Mouse (Mus musculus) G1E (cell line): ENCODE results near the gene Adra2a. TPM values are rescaled to one million over a fixed set of nuclear protein-coding genes. Genes with fewer than 3 reads are reported as not detected.

Source experiments
- ATAC-seq: 2 replicates; pipeline ENCODE4 v1.8.0; 2016; ENCODE audit warnings: mild to moderate bottlenecking; ENCODE audit not compliant: insufficient number of reproducible peaks, poor library complexity, low FRiP score, severe bottlenecking; ENCODE audit errors: extremely low read depth
- DNase-seq: peaks from one replicate; pipeline ENCODE4 v3.0.0; 2012; ENCODE audit warnings: low spot score
- H3K27me3 ChIP-seq: 2 replicates; pipeline ENCODE4 v1.6.1; 2012; ENCODE audit warnings: mild to moderate bottlenecking, low read length, inconsistent platforms; ENCODE audit not compliant: insufficient read depth
- H3K36me3 ChIP-seq: replicated peaks from 2 replicates; pipeline ENCODE3; 2012; ENCODE audit warnings: mild to moderate bottlenecking, inconsistent platforms
- H3K4me1 ChIP-seq: 2 replicates; pipeline ENCODE4 v1.6.1; 2012; ENCODE audit warnings: low read depth, low read length, inconsistent platforms, mixed read lengths; ENCODE audit not compliant: insufficient read depth
- H3K4me3 ChIP-seq: 2 replicates; pipeline ENCODE4 v1.5.1; 2012; ENCODE audit warnings: low read depth, mild to moderate bottlenecking, inconsistent platforms, low read length, moderate library complexity, mixed read lengths
- H3K9me3 ChIP-seq: replicated peaks from 2 replicates; pipeline ENCODE4 v1.6.1; 2012; ENCODE audit warnings: inconsistent platforms
- CTCF ChIP-seq: IDR thresholded peaks from 2 replicates; pipeline ENCODE4 v1.5.1; 2012; ENCODE audit warnings: low read depth, low read length, inconsistent platforms, mixed read lengths
- GATA1 ChIP-seq: IDR thresholded peaks from 2 replicates; pipeline ENCODE4 v1.6.1; 2012; ENCODE audit warnings: borderline replicate concordance, low read length, inconsistent platforms, mixed read lengths
- GATA2 ChIP-seq: IDR thresholded peaks from 2 replicates; pipeline ENCODE4 v1.6.1; 2012; ENCODE audit warnings: low read depth, low read length, inconsistent platforms, borderline replicate concordance
- POLR2AphosphoS5 ChIP-seq: IDR thresholded peaks from 2 replicates; pipeline ENCODE4 v1.6.1; 2012; ENCODE audit warnings: low read depth, low read length, inconsistent platforms; ENCODE audit not compliant: insufficient replicate concordance
- TAL1 ChIP-seq: conservative IDR thresholded peaks from 2 replicates; pipeline ENCODE4 v1.6.1; 2012; ENCODE audit warnings: low read depth, low read length, inconsistent platforms, mixed read lengths
- polyA plus RNA-seq: library from polyadenylated mRNA; stranded (reverse); fragments of >175 nt; gene quantifications from 2 replicates; pipeline ENCODE4 v1.2.3, GENCODE M21; 2012
- total RNA-seq, 2 experiments: library from RNA; stranded (forward) in 1 of 2; stranded (reverse) in 1 of 2; fragments of 200-1000 nt in 1 of 2; fragments of >200 nt in 1 of 2; fragmentation: Nextera tagmentation in 1 of 2; gene quantifications; 2 replicates each; pipeline ENCODE4 v1.2.3; 2014 to 2017

Gene Adra2a
- total and polyA plus RNA-seq, 3 experiments: 8.2 to 40.6 (median 13.2) TPM

GRCm38 (mm10) chr19:54047386-54048050 lies 3.6 kb downstream of the Adra2a start:
- ATAC-seq (no peak), DNase-seq (no peak)
- no peak for TF ChIP-seq GATA1
- no peak for TF ChIP-seq GATA2
- no peak for TF ChIP-seq TAL1
- TF ChIP-seq CTCF: no peak
- Histone ChIP-seq H3K36me3 (peaks cover 40% of the 10 kb centered on the region), H3K9me3 (peaks cover 31% of the 10 kb centered on the region), H3K27me3 (peaks cover 28% of the 10 kb centered on the region; the same call in 1 of the 2 replicates), H3K4me3 (peak overlapping the region; percentile 71), H3K4me1 (peaks cover 69% of the 10 kb centered on the region)

- DNase-seq (peak; percentile 43), ATAC-seq (peak; percentile 46; the same call in 1 of the 2 replicates)
- peaks cover 28% of the 10 kb centered on the region; the same call in 1 of the 2 replicates for H3K27me3 ChIP-seq
- H3K4me1 ChIP-seq: peaks cover 76% of the 10 kb centered on the region
- H3K36me3 ChIP-seq: peaks cover 37% of the 10 kb centered on the region
- no peak overlapping the region for H3K4me3 ChIP-seq
- H3K9me3 ChIP-seq: peaks cover 31% of the 10 kb centered on the region
- TF ChIP-seq GATA1: no peak
- no peak for TF ChIP-seq TAL1
- TF ChIP-seq CTCF: no peak
- no peak for TF ChIP-seq POLR2AphosphoS5
- no peak for TF ChIP-seq GATA2
Observed at GRCm38 (mm10) chr19:54048161-54048885, 4.4 kb downstream of the Adra2a start.

- Histone ChIP-seq H3K4me3 (no peak overlapping the region), H3K4me1 (peaks cover 62% of the 10 kb centered on the region), H3K27me3 (peaks cover 10% of the 10 kb centered on the region; the same call in 1 of the 2 replicates), H3K36me3 (peaks cover 15% of the 10 kb centered on the region), H3K9me3 (peaks cover 9% of the 10 kb centered on the region)
- ATAC-seq (no peak), DNase-seq (no peak)
- TF ChIP-seq POLR2AphosphoS5 (no peak), CTCF (no peak), GATA2 (no peak), TAL1 (no peak), GATA1 (no peak)
Observed at GRCm38 (mm10) chr19:54051651-54052050, 7.7 kb downstream of the Adra2a start.

- no peak for TF ChIP-seq GATA2
- ATAC-seq (no peak), DNase-seq (no peak)
- Histone ChIP-seq H3K4me1 (peaks cover 33% of the 10 kb centered on the region), H3K27me3 (peaks cover 3% of the 10 kb centered on the region), H3K9me3 (peaks cover 3% of the 10 kb centered on the region), H3K36me3 (no peaks in the 10 kb centered on the region), H3K4me3 (no peak overlapping the region)
Observed at GRCm38 (mm10) chr19:54055845-54056244, 11.9 kb downstream of the Adra2a start.

- peaks cover 15% of the 10 kb centered on the region for H3K27me3 ChIP-seq
Observed at GRCm38 (mm10) chr19:54068447-54068846, 24.5 kb downstream of the Adra2a start.

GRCm38 (mm10) chr19:54070521-54070920 lies 26.6 kb downstream of the Adra2a start:
- H3K27me3 ChIP-seq: peaks cover 9% of the 10 kb centered on the region
- no peak overlapping the region for H3K4me3 ChIP-seq
- TF ChIP-seq TAL1 (no peak), GATA1 (no peak), GATA2 (no peak), POLR2AphosphoS5 (no peak), CTCF (no peak)
- peaks cover 15% of the 10 kb centered on the region for H3K4me1 ChIP-seq
- ATAC-seq (no peak), DNase-seq (no peak)
- H3K36me3 ChIP-seq: no peaks in the 10 kb centered on the region
- H3K9me3 ChIP-seq: no peaks in the 10 kb centered on the region

More at GRCm38 (mm10) chr19:54068447-54068846, 24.5 kb downstream of the Adra2a start:
- TF ChIP-seq POLR2AphosphoS5: no peak
- no peak for TF ChIP-seq CTCF
- no peak for TF ChIP-seq GATA1
- TF ChIP-seq GATA2: no peak
- TF ChIP-seq TAL1: no peak
- Histone ChIP-seq H3K4me3 (no peak overlapping the region), H3K9me3 (no peaks in the 10 kb centered on the region), H3K4me1 (peaks cover 8% of the 10 kb centered on the region), H3K36me3 (no peaks in the 10 kb centered on the region)
- ATAC-seq: no peak
- no peak for DNase-seq
